Mouse (Mus musculus) layer of hippocampus, postnatal 14 days (tissue): ENCODE measurements at regions not wholly inside any gene's neighbourhood (a gene's known extent, or its start where the extent isn't known, plus 50 kb on each side); places are given as distances from the start of the nearest gene placed in this dataset.

Source experiments
- DNase-seq, 2 experiments: peaks; one replicate each; pipeline ENCODE4 v3.0.0; 2021 to 2022; ENCODE audit warnings: low spot score in 2 of 2, mixed read lengths in 1 of 2

GRCm38 (mm10) chr7:73186501-73186900 is 188.8 kb upstream of the Rgma start:
- peak; percentile 63 to 75 for DNase-seq

- peak in 1 of 2 experiments; percentile 33 for DNase-seq
Measured at GRCm38 (mm10) chr7:73191388-73192278, 183.7 kb upstream of the Rgma start.

- no peak for DNase-seq
Measured at GRCm38 (mm10) chr7:73192839-73193238, 182.5 kb upstream of the Rgma start.

- no peak for DNase-seq
Measured at GRCm38 (mm10) chr7:73195306-73195705, 180.0 kb upstream of the Rgma start.

- peak; percentile 50 to 73 for DNase-seq
Measured at GRCm38 (mm10) chr7:73196851-73197531, 178.3 kb upstream of the Rgma start.

- DNase-seq: no peak
Measured at GRCm38 (mm10) chr7:73198069-73198468, 177.2 kb upstream of the Rgma start.

GRCm38 (mm10) chr7:73199967-73200366 is 175.3 kb upstream of the Rgma start:
- no peak for DNase-seq

- peak; percentile 29 to 56 for DNase-seq
Measured at GRCm38 (mm10) chr7:73201330-73201729, 174.0 kb upstream of the Rgma start.

- no peak for DNase-seq
Measured at GRCm38 (mm10) chr7:73206922-73207811, 168.1 kb upstream of the Rgma start.

GRCm38 (mm10) chr7:73208479-73208816 is 166.9 kb upstream of the Rgma start:
- no peak for DNase-seq

GRCm38 (mm10) chr7:73208817-73209602 is 166.3 kb upstream of the Rgma start:
- DNase-seq: peak in 1 of 2 experiments; percentile 62

GRCm38 (mm10) chr7:73210078-73210477 is 165.2 kb upstream of the Rgma start:
- no peak for DNase-seq

GRCm38 (mm10) chr7:73222237-73222915 is 152.9 kb upstream of the Rgma start:
- no peak for DNase-seq

- DNase-seq: no peak
Measured at GRCm38 (mm10) chr7:73222929-73223512, 152.3 kb upstream of the Rgma start.

GRCm38 (mm10) chr7:73233539-73234158 is 141.7 kb upstream of the Rgma start:
- no peak for DNase-seq

- peak in 1 of 2 experiments; percentile 39 for DNase-seq
Measured at GRCm38 (mm10) chr7:73238486-73238885, 136.8 kb upstream of the Rgma start.

GRCm38 (mm10) chr7:73243591-73244355 is 131.5 kb upstream of the Rgma start:
- no peak for DNase-seq

- no peak for DNase-seq
Measured at GRCm38 (mm10) chr7:73245431-73245830, 129.9 kb upstream of the Rgma start.
